Mouse (Mus musculus) c-Kit-positive CD71-positive TER-119-negative erythroid progenitor cells, embryonic 14.5 days (primary cell): ENCODE results near the gene Ubb.
A peak's percentile ranks its signal among the peaks of the same experiment; 100 is the strongest.
"Not testable (repeated sequence)": the region's sequence is repeated elsewhere in the genome, so short reads cannot be mapped to it uniquely, and the experiment has no call there.

Source experiments
- DNase-seq: peaks from one replicate; pipeline ENCODE4 v3.0.0-alpha.2; 2013; ENCODE audit warnings: low read depth

The Ubb gene

DNA sequence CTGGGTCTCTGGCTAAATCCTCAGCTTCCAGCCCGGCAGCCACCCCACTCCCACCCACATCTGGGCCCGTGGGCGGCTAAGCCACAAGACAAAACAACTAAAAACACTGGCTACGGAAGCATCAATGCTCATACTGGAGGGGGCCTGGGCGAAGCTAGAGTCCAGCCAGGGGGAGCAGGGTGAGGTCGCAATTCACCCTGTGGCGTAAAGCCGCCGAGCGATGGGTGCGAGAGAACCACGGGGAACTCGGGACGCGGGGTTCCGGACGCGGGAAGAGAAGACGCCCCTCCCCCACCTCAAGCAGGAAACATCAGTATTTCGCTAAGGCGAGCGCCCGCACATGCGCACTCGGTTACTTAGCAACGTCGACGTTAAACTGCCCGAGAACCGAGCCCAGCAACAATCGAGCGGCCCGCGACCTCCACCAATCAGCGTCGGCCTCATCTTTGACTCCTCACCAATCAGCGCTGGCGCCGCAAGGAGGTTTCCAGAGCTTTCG is at the start of gene Ubb:
Gene Ubb (plus strand): TSS at position 445 of the 499 bp plus-strand sequence.
- DNase-seq: peak; percentile 99

DNA sequence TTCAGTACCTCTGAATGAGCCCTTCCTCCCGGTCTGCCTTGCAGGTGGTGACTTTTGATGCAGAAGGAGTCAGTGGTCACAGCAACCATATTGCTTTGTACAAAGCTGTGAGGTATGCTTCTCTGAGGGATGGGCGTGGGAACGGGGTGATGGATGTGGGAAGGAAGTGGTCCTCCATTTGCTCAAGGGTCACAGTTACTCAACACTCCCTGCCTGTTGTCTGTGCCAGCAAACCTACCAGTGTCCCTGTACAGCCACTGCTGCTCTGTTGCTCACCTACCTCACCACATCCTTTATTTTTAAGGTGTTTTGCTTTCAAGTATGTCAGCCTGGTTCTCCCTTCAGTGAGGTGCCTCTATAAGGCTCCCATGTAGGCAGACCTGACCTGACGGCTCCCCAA is 43.3 kb upstream of the Ubb start:
- DNase-seq: no peak

DNA sequence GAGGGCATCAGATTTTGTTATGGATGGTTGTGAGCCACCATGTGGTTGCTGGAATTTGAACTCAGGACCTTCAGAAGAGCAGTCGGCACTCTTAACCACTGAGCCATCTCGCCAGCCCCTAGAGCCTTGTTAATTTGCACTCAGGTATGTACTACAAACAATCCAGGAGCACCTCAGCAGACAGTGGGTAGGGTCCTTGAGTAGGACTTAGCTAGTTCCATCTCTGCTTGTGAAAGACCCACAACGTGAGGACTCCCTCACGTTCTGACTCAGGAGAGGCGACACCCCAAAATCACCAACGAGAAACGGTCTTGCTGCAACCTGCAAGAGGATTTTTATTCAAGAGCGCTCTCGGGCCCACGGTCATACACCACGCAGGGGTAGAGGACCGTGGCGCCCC is 42.6 kb upstream of the Ubb start:
- not testable (repeated sequence) for DNase-seq

GRCm38 (mm10) chr11:62508816-62509215 is 42.2 kb upstream of the Ubb start:
- DNase-seq: not testable (repeated sequence)

GRCm38 (mm10) chr11:62509571-62509970 is 41.4 kb upstream of the Ubb start:
- no peak for DNase-seq

DNA sequence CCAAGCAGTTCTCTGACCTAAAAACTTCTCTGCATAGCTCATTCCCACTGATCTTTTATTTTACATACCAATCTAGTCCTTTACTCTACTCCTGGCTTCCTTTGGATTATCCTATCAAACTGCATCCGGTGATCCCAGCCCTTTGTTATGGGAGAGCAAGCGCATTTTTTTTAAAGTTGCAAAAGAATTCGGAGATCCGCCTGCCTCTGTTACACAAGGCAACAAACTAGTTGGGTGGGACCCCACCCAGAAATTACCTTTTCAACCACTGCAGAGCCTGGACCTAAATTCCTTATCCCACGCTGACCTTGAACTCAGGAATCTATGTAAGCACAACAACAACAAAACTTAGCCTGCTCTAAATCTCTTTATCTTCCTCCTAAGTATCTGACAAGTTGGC is 40.0 kb upstream of the Ubb start:
- no peak for DNase-seq

GRCm38 (mm10) chr11:62511444-62512202 is 39.3 kb upstream of the Ubb start:
- DNase-seq: no peak

DNA sequence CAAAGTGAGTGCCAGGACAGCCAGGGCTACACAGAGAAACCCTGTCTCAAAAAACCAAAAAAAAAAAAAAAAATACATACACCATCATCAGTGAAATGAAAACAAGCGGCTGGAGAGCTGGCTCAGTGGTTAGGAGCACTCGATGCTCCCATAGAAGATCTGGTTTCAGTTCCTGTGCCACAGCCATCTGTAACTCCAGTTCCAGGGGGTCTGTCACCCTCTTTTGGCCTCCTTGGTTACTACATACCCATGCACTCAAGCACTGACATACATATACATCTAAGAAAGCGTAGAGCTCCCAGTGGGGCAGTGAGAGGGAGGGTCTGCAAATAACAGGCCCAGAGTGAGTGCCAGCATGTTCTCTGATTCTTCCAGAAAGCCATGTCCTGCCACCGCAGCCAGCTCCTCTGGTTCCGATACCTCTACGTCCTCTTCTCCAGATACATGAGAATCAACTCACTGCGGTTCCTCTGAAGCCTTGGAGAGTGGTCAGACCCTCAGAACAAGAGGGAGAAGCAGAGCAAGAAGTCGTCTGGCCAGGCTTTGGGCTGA is 38.4 kb upstream of the Ubb start:
- DNase-seq: no peak

DNA sequence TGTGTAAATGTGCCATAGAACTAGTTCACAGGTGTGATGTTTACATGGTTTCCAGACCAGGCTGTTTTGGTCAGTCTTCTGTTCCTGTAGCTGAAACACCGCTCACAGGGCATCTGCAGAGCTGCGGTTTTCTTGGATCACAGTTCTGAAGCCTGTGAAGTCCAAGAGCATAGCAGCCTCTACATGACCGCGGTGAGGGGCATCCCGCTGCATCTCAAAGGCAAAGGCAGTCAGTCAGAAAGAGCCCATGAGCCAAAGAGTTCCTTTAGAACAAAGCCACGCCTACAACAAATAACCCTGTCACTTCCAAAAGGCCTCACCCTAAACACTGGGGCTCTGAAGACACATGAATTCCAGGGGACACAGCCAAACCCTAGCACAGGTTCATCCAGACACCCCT is 37.7 kb upstream of the Ubb start:
- no peak for DNase-seq

DNA sequence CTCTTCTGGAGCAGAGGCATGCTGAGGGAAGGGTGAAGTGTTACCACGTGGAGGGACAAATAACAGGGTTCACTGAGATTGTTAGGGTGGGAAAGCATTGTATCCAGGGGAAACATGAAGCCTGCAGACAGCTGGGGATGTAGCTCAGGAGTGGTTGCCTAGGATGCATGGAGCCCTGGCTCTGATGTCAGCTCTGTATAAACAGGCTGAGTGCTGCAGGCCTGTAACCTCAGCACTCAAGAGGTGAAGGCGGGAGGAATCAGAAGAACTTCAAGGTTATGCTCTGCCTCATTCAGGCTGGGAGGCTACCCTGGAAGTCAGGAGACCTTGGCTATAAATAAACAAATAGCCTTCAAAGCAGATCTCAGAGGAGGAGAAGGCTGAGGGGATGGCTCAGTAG is 32.0 kb upstream of the Ubb start:
- DNase-seq: no peak

GRCm38 (mm10) chr11:62522283-62522682 is 28.7 kb upstream of the Ubb start:
- no peak for DNase-seq

GRCm38 (mm10) chr11:62537089-62537488 is 13.9 kb upstream of the Ubb start:
- DNase-seq: no peak

- DNase-seq: peak; percentile 24
These were observed 13.4 kb upstream of the Ubb start for GRCm38 (mm10) chr11:62537590-62537989.

DNA sequence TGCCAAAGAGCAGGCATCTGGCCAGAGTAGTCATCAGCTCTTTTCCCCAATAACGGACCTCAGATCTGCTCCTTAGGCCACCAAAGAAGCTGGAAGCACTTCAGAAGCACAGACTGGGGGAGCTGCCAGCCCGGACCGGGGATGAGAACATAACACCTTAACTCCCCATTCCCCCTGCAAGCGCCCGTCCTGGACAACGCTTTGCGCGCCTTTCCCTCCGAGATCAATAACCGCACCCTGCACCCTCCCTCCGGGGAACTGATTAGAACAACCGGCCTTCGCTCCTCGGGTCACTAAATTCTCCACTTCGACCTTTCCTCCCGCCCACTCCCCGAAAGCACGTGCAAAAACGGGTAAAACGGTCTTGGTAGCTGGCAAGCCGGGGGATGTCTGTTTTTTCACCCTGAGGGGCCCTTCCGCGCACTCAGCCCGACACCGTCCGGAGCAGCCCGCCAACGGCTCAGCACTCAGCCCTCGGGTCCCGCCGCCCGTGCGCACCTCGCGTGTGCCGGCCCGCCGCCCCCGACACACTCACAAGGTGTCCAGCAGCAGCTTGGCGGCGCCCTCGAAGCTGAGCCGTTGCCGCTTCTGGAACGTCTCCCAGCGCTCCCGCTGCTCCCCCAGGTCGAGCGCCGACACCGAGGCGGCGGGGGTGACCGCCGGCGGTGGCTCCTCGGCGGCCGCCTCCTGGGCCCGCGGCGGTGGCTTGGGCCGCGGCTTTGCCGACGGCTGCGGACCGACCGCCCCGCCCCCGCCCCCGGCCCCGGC is 12.5 kb upstream of the Ubb start:
- peak; percentile 44 for DNase-seq

DNA sequence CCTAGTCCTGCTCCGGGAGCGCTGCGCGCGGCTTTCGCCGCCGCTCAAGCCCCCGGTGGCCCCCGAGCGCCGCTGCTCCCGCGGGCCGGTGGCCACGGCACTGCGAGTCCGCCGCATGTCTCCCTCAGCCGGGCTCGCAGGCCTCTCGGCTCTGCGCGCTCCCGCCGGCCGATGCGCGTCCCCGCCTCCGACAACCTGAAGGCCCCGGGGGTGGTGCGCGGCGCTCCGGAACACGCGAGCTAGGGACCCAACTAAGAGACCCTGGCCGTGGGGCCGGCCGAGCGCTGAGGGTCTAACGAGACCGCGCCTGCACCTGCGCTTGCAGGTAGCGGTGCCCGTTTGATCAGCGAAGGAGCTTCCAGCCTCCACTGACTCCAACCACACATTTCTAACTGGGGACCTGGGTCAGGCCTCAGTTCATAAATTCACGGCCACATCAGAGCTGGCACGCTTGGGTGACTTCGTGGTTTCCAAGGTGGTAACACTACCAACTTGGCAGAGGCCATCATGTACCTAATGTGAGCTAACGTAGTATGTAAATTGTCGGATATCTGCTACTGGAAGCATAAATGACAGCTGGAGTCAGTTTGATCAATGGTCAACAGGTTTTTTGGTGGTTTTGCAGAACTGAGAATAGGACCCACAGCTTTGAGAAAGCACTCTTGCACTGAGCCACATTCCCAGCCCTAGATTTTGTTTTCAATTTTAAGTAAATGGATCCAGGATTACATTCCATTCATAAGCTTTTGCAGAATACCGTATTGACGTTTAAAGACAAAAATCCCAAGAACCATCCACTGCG is 11.7 kb upstream of the Ubb start, which contains the start of gene Cenpv:
Gene Cenpv (minus strand): TSS at position 173 of the 802 bp plus-strand sequence.
- DNase-seq: peak; percentile 51

DNA sequence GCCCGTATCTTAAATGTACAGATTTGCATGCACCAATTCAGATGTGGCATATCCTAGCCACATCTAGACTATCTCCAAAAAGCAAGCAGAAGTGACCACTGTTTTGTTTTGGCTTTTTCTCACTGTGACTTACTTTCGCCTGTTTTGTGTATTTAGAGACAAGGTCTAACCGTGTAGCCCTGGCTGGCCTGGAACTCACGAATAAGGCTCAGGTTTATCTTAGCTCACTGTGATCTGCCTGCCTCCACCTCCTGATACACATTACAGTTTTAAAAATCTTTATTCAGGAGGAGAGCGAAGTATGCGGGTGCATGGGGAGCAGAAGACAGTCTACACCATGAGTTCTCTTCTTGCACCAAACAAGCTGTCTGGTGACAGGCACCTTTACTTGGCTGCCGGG is 10.8 kb upstream of the Ubb start:
- DNase-seq: no peak

- DNase-seq: no peak
These were observed 10.0 kb upstream of the Ubb start for GRCm38 (mm10) chr11:62540969-62541368.

- DNase-seq: no peak
These were observed 9.4 kb upstream of the Ubb start for GRCm38 (mm10) chr11:62541581-62541980.

- DNase-seq: no peak
These were observed 7.0 kb upstream of the Ubb start for GRCm38 (mm10) chr11:62543991-62544390.

DNA sequence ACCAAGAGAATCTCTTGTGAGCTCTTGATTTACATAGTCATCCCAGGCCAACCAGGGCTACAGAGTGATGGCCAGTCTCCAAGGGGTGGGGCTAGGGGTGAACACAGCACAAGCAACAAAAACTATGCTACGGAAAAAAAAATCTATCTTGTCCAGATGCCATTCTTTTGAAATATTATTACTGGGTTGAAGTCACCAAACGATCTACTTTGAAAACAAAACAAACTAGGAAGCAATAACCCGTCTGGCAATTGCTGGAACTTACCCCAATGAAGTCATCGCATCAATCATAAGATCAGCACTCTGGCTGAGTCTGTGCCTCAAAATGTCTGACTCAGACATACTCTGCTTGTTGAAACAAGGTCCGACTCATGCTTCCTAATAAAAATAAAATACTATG is 1.2 kb upstream of the Ubb start:
- peak; percentile 22 for DNase-seq

- DNase-seq: peak; percentile 53
These were observed 715 bp upstream of the Ubb start for GRCm38 (mm10) chr11:62550227-62550685.
